Comparison of ENCODE assay signal across 9 mouse cellular contexts in the genomic region with DNA sequence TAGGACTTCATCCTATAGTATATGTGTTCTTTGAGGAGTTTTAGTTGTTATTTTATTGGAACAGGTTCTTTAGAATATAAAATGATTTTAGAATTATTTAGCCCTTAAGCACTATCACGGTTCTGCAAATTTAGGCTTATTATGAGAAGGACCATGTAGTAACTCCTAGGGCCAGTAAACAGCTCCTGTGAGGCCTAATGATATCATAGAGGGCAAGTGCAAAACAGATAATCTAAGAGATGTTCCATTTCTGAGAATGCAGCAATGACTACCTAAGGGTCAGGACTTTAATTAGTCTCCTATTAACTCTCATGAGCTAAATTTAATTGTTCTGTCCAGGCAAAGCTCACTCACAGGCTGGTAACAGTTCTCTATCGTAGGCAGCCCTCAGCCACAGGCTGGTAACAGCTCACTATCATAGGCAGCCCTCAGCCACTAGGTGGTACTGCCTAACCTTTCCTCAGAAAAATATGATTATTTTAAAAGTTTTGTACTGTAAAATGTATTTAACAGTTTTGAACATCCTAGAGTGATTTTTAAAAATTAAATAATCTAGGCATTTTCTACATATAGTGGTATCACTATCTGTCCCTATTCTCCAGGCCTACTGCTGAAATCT.
DNase-seq lines count a peak whose midpoint lies in the region; ATAC-seq and TF ChIP-seq lines count a peak whose summit lies in the region.
"Had no signal": no experiment of that assay in that cellular context is flagged by ENCODE, and none has a peak within 500 bp of the region (broad histone marks: within the 10 kb centered on the region; RNA-seq: fewer than 3 reads in every experiment).

No protein-coding gene starts in this region.

- H3K27ac ChIP-seq in lung, postnatal 0 days (ENCODE audit: low read length): no peak overlapping the region
- H3K27ac ChIP-seq in forebrain, embryonic 15.5 days (replicated peaks): no peak overlapping the region
- no peak overlapping the region for H3K27ac ChIP-seq in neural tube, embryonic 14.5 days (ENCODE audit: low read depth, low read length)
- no peak overlapping the region for H3K27ac ChIP-seq in cerebellum, adult 2 months (ENCODE audit: insufficient read depth, low read length)

- H3K4me3 ChIP-seq in lung, postnatal 0 days (ENCODE audit: low read depth, low read length): no peak overlapping the region
- no peak overlapping the region for H3K4me3 ChIP-seq in forebrain, embryonic 15.5 days
- H3K4me3 ChIP-seq in neural tube, embryonic 14.5 days (ENCODE audit: low read depth, low read length): no peak overlapping the region
- H3K4me3 ChIP-seq in cerebellum, adult 2 months (replicated peaks; ENCODE audit: insufficient read depth, low read depth, low read length): no peak overlapping the region
- H3K4me3 ChIP-seq: myocyte had no signal

- no peak for TF ChIP-seq POLR2A in cerebellum, adult 2 months (IDR thresholded peaks at IDR 0.05; ENCODE audit: borderline replicate concordance, insufficient read depth, low read length)

- TF ChIP-seq CTCF in lung, postnatal 0 days (IDR thresholded peaks at IDR 0.05): peak; percentile 55
- TF ChIP-seq CTCF in cerebellum, adult 2 months (IDR thresholded peaks at IDR 0.05; ENCODE audit: borderline replicate concordance, insufficient read depth, low read depth, low read length): no peak; the same call in 1 of the 2 replicates

- H3K36me3 ChIP-seq in lung, postnatal 0 days (ENCODE audit: insufficient read depth, low read length): no peaks in the 10 kb centered on the region
- H3K36me3 ChIP-seq in forebrain, embryonic 15.5 days: no peaks in the 10 kb centered on the region
- no peaks in the 10 kb centered on the region for H3K36me3 ChIP-seq in neural tube, embryonic 14.5 days (ENCODE audit: control insufficient read depth, insufficient read depth, low read length)

- WGBS in lung, postnatal 0 days: 60% methylated on average over 2 of the region's 2 CpGs
- 48% methylated on average over 2 of the region's 2 CpGs for WGBS in forebrain, embryonic 15.5 days
- 49% methylated on average over 2 of the region's 2 CpGs for WGBS in neural tube, embryonic 14.5 days
- 62% methylated on average over 2 of the region's 2 CpGs for WGBS in cerebellum, adult 2 months

- DNase-seq in cerebellum, postnatal 14 days: peak; percentile 14 to 24
- DNase-seq in cerebellum, postnatal 25 days: no peak
- DNase-seq in lung, postnatal 0 days (ENCODE audit: low spot score): no peak
- no peak for DNase-seq in lung, postnatal 25 days (ENCODE audit: low spot score)
- no peak for DNase-seq in testis, postnatal 14 days (ENCODE audit: low spot score)
- DNase-seq in cerebellum, adult 2 months: no peak

- H3K4me1 ChIP-seq in lung, postnatal 0 days (ENCODE audit: insufficient read depth, low read depth, low read length): no peaks in the 10 kb centered on the region
- no peaks in the 10 kb centered on the region for H3K4me1 ChIP-seq in forebrain, embryonic 15.5 days
- no peaks in the 10 kb centered on the region for H3K4me1 ChIP-seq in neural tube, embryonic 14.5 days (ENCODE audit: control insufficient read depth, insufficient read depth, low read length)
- no peaks in the 10 kb centered on the region for H3K4me1 ChIP-seq in cerebellum, adult 2 months (ENCODE audit: control insufficient read depth, insufficient read depth, low read length)

- H3K4me2 ChIP-seq in lung, postnatal 0 days (replicated peaks; ENCODE audit: low read depth, low read length): no peak overlapping the region
- H3K4me2 ChIP-seq in forebrain, embryonic 15.5 days (replicated peaks): no peak overlapping the region
- no peak overlapping the region for H3K4me2 ChIP-seq in neural tube, embryonic 14.5 days (ENCODE audit: low read depth, low read length)

- no peak for ATAC-seq in lung, postnatal 0 days
- ATAC-seq in forebrain, embryonic 15.5 days (replicated peaks): peak; percentile 87
- peak; percentile 81 for ATAC-seq in neural tube, embryonic 14.5 days (ENCODE audit: low read depth)

- H3K27me3 ChIP-seq in lung, postnatal 0 days (replicated peaks; ENCODE audit: insufficient read depth, low read length): no peaks in the 10 kb centered on the region
- H3K27me3 ChIP-seq in forebrain, embryonic 15.5 days: no peaks in the 10 kb centered on the region
- no peaks in the 10 kb centered on the region for H3K27me3 ChIP-seq in neural tube, embryonic 14.5 days (ENCODE audit: control insufficient read depth, insufficient read depth, low read length)
- no peaks in the 10 kb centered on the region for H3K27me3 ChIP-seq in cerebellum, adult 2 months (ENCODE audit: control insufficient read depth, insufficient read depth, low read length)

- no peaks in the 10 kb centered on the region for H3K9me3 ChIP-seq in lung, postnatal 0 days (ENCODE audit: low read length)
- H3K9me3 ChIP-seq in forebrain, embryonic 15.5 days: no peaks in the 10 kb centered on the region
- no peaks in the 10 kb centered on the region for H3K9me3 ChIP-seq in neural tube, embryonic 14.5 days (ENCODE audit: control insufficient read depth, low read length)

- H3K9ac ChIP-seq in lung, postnatal 0 days (replicated peaks; ENCODE audit: low read depth): no peak overlapping the region
- H3K9ac ChIP-seq in forebrain, embryonic 15.5 days (replicated peaks): no peak overlapping the region
- H3K9ac ChIP-seq in neural tube, embryonic 14.5 days (replicated peaks; ENCODE audit: low read depth, low read length): no peak overlapping the region

- TF ChIP-seq EP300 in lung, postnatal 0 days (IDR thresholded peaks at IDR 0.05): no peak

Comparison
In these comparisons a context has a peak if more than half of its experiments do, and no peak if none do; other contexts are left out.
1. DNase-seq: peak in cerebellum, postnatal 14 days (2 of 2); none in cerebellum, postnatal 25 days (0 of 2), lung, postnatal 0 days (single experiment), lung, postnatal 25 days (single experiment), testis, postnatal 14 days (single experiment) and cerebellum, adult 2 months (0 of 2).